Mouse (Mus musculus) stomach, embryonic 16.5 days (tissue): Measurements from ENCODE around the gene Olfr137. TPM values are rescaled to one million over a fixed set of nuclear protein-coding genes. Genes with fewer than 3 reads are reported as not detected.

Source experiments
- ATAC-seq: fragments of 200-750 bp; cut with Nextera tagmentation; 2 replicates; pipeline ENCODE4 v1.8.0; 2017; ENCODE audit warnings: moderate number of reproducible peaks, moderate TSS enrichment; ENCODE audit not compliant: insufficient read depth, low FRiP score
- H3K27ac ChIP-seq: fragments of 300-500 bp; sonication (generic); 2 replicates; pipeline ENCODE4 v1.5.1; 2014; ENCODE audit warnings: low read length
- H3K27me3 ChIP-seq: fragments of 300-500 bp; sonication (generic); 2 replicates; pipeline ENCODE4 v1.6.1; 2014; ENCODE audit warnings: low read length, control low read depth, mixed read lengths; ENCODE audit not compliant: control insufficient read depth, insufficient read depth
- H3K36me3 ChIP-seq: fragments of 300-500 bp; sonication (generic); 2 replicates; pipeline ENCODE4 v1.6.1; 2014; ENCODE audit warnings: low read length; ENCODE audit not compliant: control insufficient read depth, insufficient read depth
- H3K4me1 ChIP-seq: fragments of 300-500 bp; sonication (generic); 2 replicates; pipeline ENCODE4 v1.6.1; 2014; ENCODE audit warnings: low read length, control low read depth, mixed read lengths; ENCODE audit not compliant: control insufficient read depth, insufficient read depth
- H3K4me2 ChIP-seq: fragments of 300-500 bp; sonication (generic); 2 replicates; pipeline ENCODE4 v1.6.1; 2014; ENCODE audit warnings: low read depth, low read length, mixed read lengths
- H3K4me3 ChIP-seq: fragments of 300-500 bp; sonication (generic); replicated peaks from 2 replicates; pipeline ENCODE4 v1.5.1; 2014; ENCODE audit warnings: mild to moderate bottlenecking, low read length
- H3K9ac ChIP-seq: fragments of 300-500 bp; sonication (generic); 2 replicates; pipeline ENCODE4 v1.6.1; 2014; ENCODE audit warnings: low read length
- H3K9me3 ChIP-seq: fragments of 300-500 bp; sonication (generic); replicated peaks from 2 replicates; pipeline ENCODE4 v1.6.1; 2016; ENCODE audit warnings: low read length, control low read depth; ENCODE audit not compliant: control insufficient read depth
- WGBS: fragments of 180-500 bp; shearing (Covaris S2); extraction: QIAGEN DNeasy Blood & Tissue Kit; methylation state at CpG from one replicate; pipeline ENCODE4 v1.1.7; 2014; 5-methylcytosine and 5-hydroxymethylcytosine counted together
- polyA plus RNA-seq: library from polyadenylated mRNA; unstranded; fragments of >200 nt; fragmentation: Nextera tagmentation; extraction: Ambion mirVana; gene quantifications from 2 replicates; pipeline ENCODE4 v1.2.1, GENCODE M21; 2015

Olfr137 gene
- polyA plus RNA-seq: not detected in 2 replicates

- Histone ChIP-seq H3K9me3 (no peaks in the 10 kb centered on the region; the same call in 1 of the 2 replicates), H3K4me3 (no peak within 1 kb of the TSS), H3K9ac (no peak within 1 kb of the TSS), H3K27me3 (no peaks in the 10 kb centered on the region), H3K4me1 (no peaks in the 10 kb centered on the region), H3K36me3 (no peaks in the 10 kb centered on the region), H3K27ac (no peak within 1 kb of the TSS), H3K4me2 (no peak within 1 kb of the TSS)
- no peak for ATAC-seq
These were observed at the start of gene Olfr137 for GRCm38 (mm10) chr17:38307470-38307869. TSS of gene Olfr137 (minus strand) at chr17:38307570.

DNA sequence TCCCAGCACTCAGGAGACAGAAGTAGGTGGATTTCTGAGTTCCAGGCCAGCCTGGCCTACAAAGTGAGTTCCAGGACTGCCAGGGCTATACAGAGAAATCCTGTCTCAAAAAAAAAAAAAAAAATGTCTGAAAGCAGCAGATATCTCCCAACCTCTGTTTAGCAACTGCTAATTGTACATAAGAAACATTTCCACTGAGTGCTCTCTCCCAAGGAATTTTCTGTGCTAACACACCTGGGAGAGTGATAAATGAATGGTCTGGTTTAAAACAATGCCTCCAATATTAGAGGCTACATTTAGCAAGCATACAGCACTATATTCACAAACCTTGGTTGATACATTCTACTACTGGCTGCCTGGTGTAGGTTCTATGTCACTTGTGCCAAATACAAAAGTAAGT lies 22.2 kb upstream of the Olfr137 start, which contains the start of gene Olfr136:
Olfr136 (plus strand) TSS at position 301 of the 400 bp plus-strand sequence.
- H3K27ac ChIP-seq: no peak within 1 kb of the TSS
- no peaks in the 10 kb centered on the region for H3K9me3 ChIP-seq
- H3K27me3 ChIP-seq: no peaks in the 10 kb centered on the region
- no peak within 1 kb of the TSS for H3K4me3 ChIP-seq
- ATAC-seq: no peak
- H3K4me1 ChIP-seq: no peaks in the 10 kb centered on the region
- H3K4me2 ChIP-seq: no peak within 1 kb of the TSS
- no peaks in the 10 kb centered on the region for H3K36me3 ChIP-seq
- no peak within 1 kb of the TSS for H3K9ac ChIP-seq

GRCm38 (mm10) chr17:38260735-38261134 lies 46.6 kb downstream of the Olfr137 start, which contains the start of gene Olfr138:
TSS of gene Olfr138 (plus strand) at chr17:38261035.
- ATAC-seq: no peak
- WGBS: 67% methylated on average over 1 of the region's 1 CpGs
- no peaks in the 10 kb centered on the region for H3K36me3 ChIP-seq
- no peaks in the 10 kb centered on the region for H3K4me1 ChIP-seq
- no peak within 1 kb of the TSS for H3K27ac ChIP-seq
- H3K27me3 ChIP-seq: no peaks in the 10 kb centered on the region
- H3K9me3 ChIP-seq: no peaks in the 10 kb centered on the region
- no peak within 1 kb of the TSS for H3K4me2 ChIP-seq
- no peak within 1 kb of the TSS for H3K9ac ChIP-seq
- H3K4me3 ChIP-seq: no peak within 1 kb of the TSS

Other genes starting within 250 kb of the Olfr137 start
- not detected in 2 replicates for gene Olfr129, start 247.5 kb downstream of the Olfr137 start, polyA plus RNA-seq
- not detected in 2 replicates for gene Olfr130, start 243.6 kb downstream of the Olfr137 start, polyA plus RNA-seq
- not detected in 2 replicates for gene Olfr131, start 218.9 kb downstream of the Olfr137 start, polyA plus RNA-seq
- gene Olfr132, start 173.0 kb downstream of the Olfr137 start, polyA plus RNA-seq: not detected in 2 replicates
- gene Olfr133, start 162.3 kb downstream of the Olfr137 start, polyA plus RNA-seq: not detected in 2 replicates
- gene Olfr134, start 136.2 kb downstream of the Olfr137 start, polyA plus RNA-seq: not detected in 2 replicates
- not detected in 2 replicates for gene Olfr135, start 103.2 kb downstream of the Olfr137 start, polyA plus RNA-seq
- not detected in 2 replicates for gene Olfr138, start 46.5 kb downstream of the Olfr137 start, polyA plus RNA-seq
- gene Olfr136, start 22.3 kb upstream of the Olfr137 start, polyA plus RNA-seq: not detected in 2 replicates
- gene Esp36, start 112.6 kb upstream of the Olfr137 start, polyA plus RNA-seq: not detected in 2 replicates
- not detected in 2 replicates for gene Esp34, start 246.6 kb upstream of the Olfr137 start, polyA plus RNA-seq